Mouse (Mus musculus): ENCODE results near the gene Adgrg6. TPM values are rescaled to one million over a fixed set of nuclear protein-coding genes. Genes with fewer than 3 reads are reported as not detected.

Adgrg6 gene
- total RNA-seq, 2 experiments from 2014 or later, result 3.8 to 4.3 TPM

DNA sequence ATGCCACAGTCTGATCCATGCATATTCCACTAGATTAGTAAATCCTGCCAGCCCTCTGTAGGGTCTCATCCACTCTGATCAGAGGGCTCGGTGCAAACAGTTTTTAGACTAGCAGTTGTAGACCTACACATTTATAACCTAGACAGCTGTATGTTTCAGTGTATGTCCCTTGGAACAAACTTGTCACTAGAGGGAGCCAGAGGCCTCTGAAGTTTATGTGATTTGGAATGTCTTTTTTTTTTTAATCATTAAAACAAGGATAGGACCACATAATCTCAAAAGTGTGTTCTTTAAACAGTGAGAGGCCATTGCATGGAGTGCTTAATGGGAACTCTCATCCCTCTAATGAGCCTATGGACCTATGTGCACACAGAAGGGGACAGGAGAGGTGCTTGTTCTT is 141.4 kb downstream of the Adgrg6 start:
- intact Hi-C loops (cut with DNase I), result loop anchor here (1.0 kb wide), 1 partner anchor 301 kb away; the partner anchor contains the start of genes Nmbr and Vta1
- DNase-seq, result peak; percentile 25 to 54

DNA sequence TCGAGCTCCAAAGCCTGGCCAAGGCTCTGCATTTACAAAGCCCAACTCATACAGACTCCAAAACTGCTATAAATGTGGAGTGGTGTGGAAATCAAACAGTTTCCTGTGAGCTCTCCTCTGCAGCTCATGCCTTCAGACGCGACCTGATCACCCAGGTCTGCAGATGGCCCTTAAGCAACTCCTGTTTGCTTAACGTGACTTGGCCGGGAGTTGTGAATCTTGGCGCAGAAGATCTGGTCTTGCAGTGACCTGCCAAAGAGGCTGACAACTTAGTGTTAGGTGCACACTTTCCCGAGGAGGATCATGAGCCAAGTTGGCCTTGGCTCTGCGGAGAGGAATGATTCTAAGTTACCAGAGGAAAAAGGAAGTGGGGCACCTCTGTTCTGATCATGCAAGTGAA is 143.7 kb downstream of the Adgrg6 start:
- intact Hi-C loops (cut with DNase I), result no loop called here

DNA sequence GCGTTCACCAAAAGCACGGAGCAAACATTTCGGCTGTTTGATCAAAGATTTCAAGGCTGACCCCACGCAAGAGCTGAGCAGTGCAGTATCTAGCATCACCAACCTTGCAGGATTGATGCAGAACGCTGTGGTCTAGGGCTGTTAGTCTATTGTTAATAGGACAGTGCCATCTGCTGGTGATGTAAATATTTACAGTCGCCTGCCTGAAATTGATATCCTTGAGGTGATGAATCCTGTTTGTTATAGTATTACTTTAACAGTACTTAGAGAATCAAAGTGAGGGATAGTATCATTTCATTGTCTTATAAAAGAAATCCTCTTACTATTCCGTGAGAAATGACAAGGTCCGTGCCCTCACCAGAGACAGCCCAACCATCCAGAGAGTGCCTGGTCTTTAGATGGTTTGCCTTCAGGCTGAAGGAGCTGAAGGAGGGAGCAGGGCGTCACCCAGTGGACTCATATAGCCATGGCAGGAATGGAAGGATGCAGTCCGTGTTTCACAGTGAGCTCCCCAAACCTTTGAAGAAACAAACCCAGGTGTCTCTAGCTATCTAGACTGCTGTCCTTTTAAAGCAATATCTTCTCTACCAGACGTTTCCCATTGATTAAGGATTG is 154.3 kb downstream of the Adgrg6 start:
- intact Hi-C loops (cut with DNase I), result loop anchor here (2.0 kb wide), 4 partner anchors 70 to 1374 kb away; no protein-coding TSS in a partner anchor
- peak; percentile 74 to 82 for DNase-seq

More for the DNA sequence above, 143.7 kb downstream of the Adgrg6 start:
- peak; percentile 4 to 7 for DNase-seq

DNA sequence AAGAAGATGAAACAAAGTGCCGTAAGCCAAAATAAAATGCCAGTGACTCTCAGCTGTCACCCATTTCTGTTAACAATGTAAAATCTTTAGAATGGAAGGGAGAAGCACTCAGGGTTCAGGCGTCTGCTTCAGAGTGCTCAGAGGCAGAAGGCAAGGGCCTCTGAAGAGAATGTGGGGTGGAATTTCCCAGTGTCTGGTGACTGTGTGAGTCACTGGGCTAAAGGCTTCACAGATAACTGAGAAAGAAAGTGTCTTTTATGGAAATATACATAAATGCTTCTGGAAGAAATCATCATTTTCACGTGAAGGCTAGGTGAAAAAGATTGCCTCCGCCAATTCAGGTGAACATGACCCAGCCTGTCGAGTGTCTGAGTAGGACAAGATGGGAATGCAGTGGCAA is 159.9 kb downstream of the Adgrg6 start:
- intact Hi-C loops (cut with DNase I), result no loop called here
- no peak for DNase-seq

DNA sequence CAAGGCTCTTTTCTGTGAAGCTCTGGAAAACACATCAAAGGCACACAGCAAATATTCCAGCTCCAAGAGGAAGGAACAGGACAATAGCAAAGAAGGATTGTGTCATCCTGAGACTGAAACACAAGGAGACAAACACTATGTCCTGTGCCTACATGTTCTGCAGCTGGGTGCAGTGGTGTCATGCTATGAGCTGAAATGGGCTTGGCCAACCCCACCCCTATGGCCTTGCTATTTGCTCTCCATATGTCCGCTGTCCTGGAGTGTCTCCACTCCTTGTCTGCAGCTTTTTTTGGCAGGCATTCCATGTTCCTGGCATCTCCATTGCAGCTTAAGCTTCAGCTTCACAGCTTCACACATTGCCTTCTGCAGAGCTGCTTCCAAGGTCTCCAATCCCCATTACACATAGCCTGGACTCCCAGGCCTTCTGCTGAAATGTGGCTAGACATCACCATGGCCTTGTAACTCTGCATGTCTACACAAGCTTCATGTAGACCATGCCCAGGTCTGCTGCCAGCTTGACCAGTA is 180.3 kb downstream of the Adgrg6 start:
- DNase-seq, result peak; percentile 45 to 61
- intact Hi-C loops (cut with DNase I), result no loop called here

DNA sequence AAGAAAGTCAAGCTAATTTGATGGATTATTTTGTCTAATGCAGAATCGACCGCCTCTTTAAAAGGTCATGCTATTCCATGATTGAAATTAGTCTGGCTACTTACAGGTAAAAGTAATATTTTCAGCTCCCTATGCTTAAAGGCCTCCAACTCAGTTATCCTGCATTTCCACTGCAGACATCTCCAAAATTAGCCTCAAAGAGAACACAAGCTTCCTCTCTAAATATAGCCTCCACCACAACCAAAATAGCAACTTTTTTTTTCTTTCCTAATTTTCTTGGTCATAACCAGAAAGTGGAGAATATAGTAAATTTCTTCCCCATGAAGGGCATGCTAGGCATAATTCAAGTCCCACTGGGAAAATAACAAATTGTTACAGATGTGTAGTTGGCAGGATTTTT is 182.2 kb downstream of the Adgrg6 start:
- peak in 1 of 2 experiments; percentile 1 for DNase-seq
- intact Hi-C loops (cut with DNase I), result no loop called here

DNA sequence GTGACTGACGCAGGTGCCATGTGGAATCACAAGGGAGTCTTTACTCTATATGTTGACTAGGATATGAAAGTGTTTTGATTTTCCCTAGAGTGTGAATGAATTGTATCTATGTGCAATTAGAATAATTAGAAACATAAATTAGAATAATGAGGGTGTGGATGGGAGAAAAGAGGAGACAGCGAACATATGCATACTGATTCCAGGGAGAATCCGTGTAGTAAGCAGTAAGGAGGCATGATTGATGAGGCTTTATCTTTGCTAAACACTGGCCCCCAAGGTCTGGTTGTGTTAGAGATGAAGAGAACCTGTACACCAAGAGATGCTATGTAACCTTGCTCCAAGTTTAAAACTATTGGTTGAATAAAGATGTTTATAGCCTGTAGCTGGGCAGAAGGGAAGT is 187.2 kb downstream of the Adgrg6 start:
- intact Hi-C loops (cut with DNase I), result no loop called here
- DNase-seq, result no peak

Other genes with a start within 250 kb of the Adgrg6 start
- 10 to 100 TPM; 36.5 to 44.5 TPM for gene Vta1, start 159.9 kb upstream of the Adgrg6 start, total RNA-seq (2021)
- not detected for gene Nmbr, start 159.9 kb upstream of the Adgrg6 start, total RNA-seq (2021)
- not detected for gene Gje1, start 172.6 kb upstream of the Adgrg6 start, total RNA-seq (2021)

Measured in heart, postnatal 10 days (tissue).